Mouse (Mus musculus) liver, embryonic 13.5 days (tissue): ENCODE data around the gene B4galt5. TPM values are rescaled to one million over a fixed set of nuclear protein-coding genes. Genes with fewer than 3 reads are reported as not detected.
A peak's percentile ranks its signal among the peaks of the same experiment; 100 is the strongest.

Experiments used
- ATAC-seq: fragments of 200-750 bp; cut with Nextera tagmentation; 2 replicates; pipeline ENCODE4 v1.8.0; 2017; ENCODE audit warnings: low read depth, mild to moderate bottlenecking, moderate number of reproducible peaks, moderate library complexity
- DNase-seq: peaks from one replicate; pipeline ENCODE4 v3.0.0; 2022
- H3K27ac ChIP-seq: fragments of 300-500 bp; sonication (generic); 2 replicates; pipeline ENCODE4 v1.5.1; 2015; ENCODE audit warnings: moderate library complexity, mild to moderate bottlenecking, inconsistent platforms
- H3K27me3 ChIP-seq: fragments of 300-500 bp; sonication (generic); 2 replicates; pipeline ENCODE4 v1.6.1; 2015; ENCODE audit warnings: mild to moderate bottlenecking, inconsistent platforms
- H3K36me3 ChIP-seq: fragments of 300-500 bp; sonication (generic); 2 replicates; pipeline ENCODE4 v1.6.1; 2015; ENCODE audit warnings: mild to moderate bottlenecking, inconsistent platforms
- H3K4me1 ChIP-seq: fragments of 300-500 bp; sonication (generic); replicated peaks from 2 replicates; pipeline ENCODE4 v1.6.1; 2015; ENCODE audit warnings: inconsistent platforms
- H3K4me2 ChIP-seq: fragments of 300-500 bp; sonication (generic); 2 replicates; pipeline ENCODE4 v1.6.1; 2015; ENCODE audit warnings: inconsistent platforms, mild to moderate bottlenecking, moderate library complexity
- H3K4me3 ChIP-seq: fragments of 300-500 bp; sonication (generic); replicated peaks from 2 replicates; pipeline ENCODE4 v1.5.1; 2015; ENCODE audit warnings: mild to moderate bottlenecking, inconsistent platforms
- H3K9ac ChIP-seq: fragments of 300-500 bp; sonication (generic); 2 replicates; pipeline ENCODE4 v1.6.1; 2015; ENCODE audit warnings: mild to moderate bottlenecking, inconsistent platforms
- H3K9me3 ChIP-seq: fragments of 300-500 bp; sonication (generic); replicated peaks from 2 replicates; pipeline ENCODE4 v1.6.1; 2016; ENCODE audit warnings: inconsistent platforms
- WGBS: fragments of 180-500 bp; shearing (Covaris S2); methylation state at CpG from one replicate; pipeline ENCODE4 v1.1.7; 2015; ENCODE audit not compliant: insufficient replicate concordance; 5-methylcytosine and 5-hydroxymethylcytosine counted together
- polyA plus RNA-seq: library from polyadenylated mRNA; unstranded; fragments of >200 nt; fragmentation: Nextera tagmentation; extraction: Ambion mirVana; gene quantifications from 2 replicates; pipeline ENCODE4 v1.2.1, GENCODE M21; 2015

Gene B4galt5
- polyA plus RNA-seq, 1 experiment from 2014 or later, result 3.2 TPM

DNA sequence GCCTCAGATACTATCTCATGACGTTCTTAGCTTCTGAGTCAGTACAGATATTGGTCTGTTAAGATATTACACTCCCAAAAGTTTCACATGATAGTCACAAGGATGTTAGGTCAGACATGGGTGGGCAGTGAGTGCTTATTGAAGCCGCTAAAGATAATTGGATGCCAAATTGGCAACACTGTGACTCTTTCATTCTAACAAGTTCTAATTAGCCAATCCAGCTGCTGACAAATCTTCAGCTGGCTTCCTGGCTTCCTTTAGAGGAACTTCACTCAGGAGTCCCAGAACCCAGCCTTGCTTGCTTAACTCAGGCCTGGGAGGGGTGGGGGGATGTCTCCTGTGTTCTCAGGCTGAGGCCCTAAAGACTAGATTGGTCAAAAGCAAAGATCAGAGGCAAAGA is 9.5 kb upstream of the B4galt5 start:
- DNase-seq, result no peak
- H3K9ac ChIP-seq, result no peak overlapping the region
- no peak for ATAC-seq
- H3K9me3 ChIP-seq, result no peaks in the 10 kb centered on the region
- H3K36me3 ChIP-seq, result no peaks in the 10 kb centered on the region
- H3K4me2 ChIP-seq, result no peak overlapping the region
- H3K4me1 ChIP-seq, result 0 out of 2 replicates have a peak, but pooled peaks cover 3% of the 10 kb centered on the region
- WGBS, result 47% methylated on average over 2 of the region's 2 CpGs
- H3K4me3 ChIP-seq, result no peak overlapping the region
- no peak overlapping the region for H3K27ac ChIP-seq
- H3K27me3 ChIP-seq, result no peaks in the 10 kb centered on the region; the same call in 1 of the 2 replicates

DNA sequence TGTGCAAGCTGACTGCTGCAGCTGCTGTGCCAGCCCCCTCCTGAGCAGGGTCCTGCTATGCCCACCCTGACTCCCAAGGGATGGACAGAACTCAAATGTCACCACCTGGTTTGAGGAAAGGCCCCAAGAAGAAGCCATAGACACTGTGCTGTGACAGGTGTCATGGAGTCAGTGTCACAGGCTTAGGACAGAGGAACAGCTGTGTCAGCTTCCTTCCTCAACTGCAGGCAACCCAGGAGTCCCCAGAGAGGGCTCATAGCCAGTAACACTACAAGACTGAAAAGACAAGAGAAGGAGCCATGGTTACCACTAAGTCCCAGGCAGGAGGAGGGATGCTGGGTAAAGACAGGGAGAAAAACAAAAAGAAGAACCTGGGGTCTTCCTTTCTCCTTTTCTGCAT is 7.9 kb upstream of the B4galt5 start:
- Histone ChIP-seq H3K27ac (no peak overlapping the region), H3K4me1 (peaks cover 14% of the 10 kb centered on the region; the same call in 1 of the 2 replicates), H3K27me3 (peaks cover 1% of the 10 kb centered on the region; the same call in 1 of the 2 replicates), H3K4me2 (no peak overlapping the region), H3K36me3 (no peaks in the 10 kb centered on the region), H3K9ac (no peak overlapping the region), H3K4me3 (no peak overlapping the region), H3K9me3 (no peaks in the 10 kb centered on the region)
- DNase-seq, result no peak
- ATAC-seq, result no peak

DNA sequence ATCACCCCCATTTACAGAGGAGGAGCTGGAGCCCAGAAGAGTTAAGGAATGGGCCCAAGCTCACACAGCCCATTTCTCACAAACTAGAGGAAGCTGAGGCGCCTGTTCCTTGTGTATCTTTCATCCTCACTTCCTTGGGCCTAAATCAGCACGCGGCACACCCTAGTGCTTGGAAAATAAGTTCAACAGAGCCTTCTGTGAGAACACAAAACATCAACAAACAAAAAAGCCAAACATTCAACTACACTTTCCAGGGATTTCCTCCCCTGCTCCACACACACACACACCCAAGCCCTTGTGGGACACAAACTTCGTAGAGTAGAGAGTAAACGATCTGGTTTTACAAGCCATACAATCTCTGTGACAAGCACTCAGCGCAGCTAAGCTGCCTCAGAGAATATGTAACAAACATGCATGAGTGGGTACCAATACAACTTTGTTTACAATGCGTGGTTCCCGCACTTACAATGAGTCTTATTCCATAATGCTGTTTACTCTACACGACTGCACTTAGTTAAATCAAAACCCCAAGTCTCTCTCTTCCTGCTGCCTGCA is 5.7 kb upstream of the B4galt5 start:
- 70% methylated on average over 9 of the region's 9 CpGs for WGBS
- ATAC-seq (no peak), DNase-seq (no peak)
- Histone ChIP-seq H3K36me3 (no peaks in the 10 kb centered on the region), H3K4me1 (peaks cover 32% of the 10 kb centered on the region), H3K4me2 (no peak overlapping the region), H3K4me3 (no peak overlapping the region), H3K9me3 (no peaks in the 10 kb centered on the region), H3K27ac (no peak overlapping the region), H3K9ac (no peak overlapping the region), H3K27me3 (peaks cover 22% of the 10 kb centered on the region)

DNA sequence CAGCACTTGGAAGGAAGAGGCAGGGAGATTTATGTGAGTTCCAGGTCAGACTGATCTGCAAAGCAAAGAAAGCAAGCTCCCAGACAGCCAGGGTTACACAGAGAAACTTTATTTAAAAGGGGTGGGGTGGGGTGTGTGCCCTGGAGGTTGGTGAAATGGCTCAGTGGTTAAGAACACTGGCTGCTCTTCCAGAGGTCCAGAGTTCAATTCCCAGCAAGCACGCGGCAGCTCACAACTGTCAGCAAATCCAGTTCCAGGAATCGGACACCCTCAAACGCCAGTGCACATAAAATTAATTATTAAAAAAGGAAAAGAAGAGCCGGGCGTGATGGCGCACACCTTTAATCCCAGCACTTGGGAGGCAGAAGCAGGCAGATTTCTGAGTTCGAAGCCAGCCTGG is 5.1 kb upstream of the B4galt5 start:
- Histone ChIP-seq H3K4me2 (no peak overlapping the region), H3K36me3 (no peaks in the 10 kb centered on the region), H3K4me1 (peaks cover 33% of the 10 kb centered on the region), H3K27me3 (peaks cover 22% of the 10 kb centered on the region), H3K9ac (no peak overlapping the region; the same call in 1 of the 2 replicates), H3K27ac (no peak overlapping the region), H3K9me3 (no peaks in the 10 kb centered on the region), H3K4me3 (no peak overlapping the region)
- no peak for ATAC-seq
- 75% methylated on average over 8 of the region's 8 CpGs for WGBS
- no peak for DNase-seq

GRCm38 (mm10) chr2:167352496-167352895 is 3.5 kb upstream of the B4galt5 start:
- WGBS, result 42% methylated on average over 6 of the region's 6 CpGs
- Histone ChIP-seq H3K4me1 (peaks cover 49% of the 10 kb centered on the region), H3K27ac (no peak overlapping the region), H3K4me3 (no peak overlapping the region), H3K36me3 (no peaks in the 10 kb centered on the region), H3K9ac (no peak overlapping the region), H3K27me3 (peaks cover 37% of the 10 kb centered on the region), H3K9me3 (no peaks in the 10 kb centered on the region), H3K4me2 (no peak overlapping the region)
- no peak for DNase-seq
- no peak for ATAC-seq

DNA sequence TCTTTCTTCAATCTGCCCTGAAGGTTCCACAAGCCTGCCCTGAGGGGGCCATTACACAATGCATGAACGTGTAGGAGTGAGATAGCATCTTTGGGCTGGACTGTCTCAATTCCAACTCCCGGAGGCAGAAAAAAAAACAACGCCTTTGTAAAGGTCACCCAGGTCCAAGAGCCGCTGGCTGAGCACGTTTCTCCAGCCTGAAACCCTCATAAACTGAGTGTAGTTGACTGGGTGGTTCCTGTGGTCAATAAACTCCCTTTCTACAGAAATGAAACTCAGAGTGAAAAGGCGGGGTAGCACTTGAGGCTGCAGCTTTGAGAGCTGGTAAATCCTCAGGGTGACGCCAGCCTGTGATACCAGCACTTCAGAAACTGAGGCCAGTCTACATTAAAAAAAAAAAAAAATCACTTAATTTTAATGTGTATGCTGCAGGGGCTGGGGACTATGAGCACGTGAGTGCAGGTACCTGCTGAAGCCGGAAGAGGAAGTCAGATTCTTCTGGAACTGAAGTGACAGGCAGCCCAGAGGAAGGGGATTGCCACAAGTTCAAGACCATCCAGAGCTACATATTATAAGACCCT is 2.5 kb upstream of the B4galt5 start:
- H3K9ac ChIP-seq, result no peak overlapping the region
- H3K9me3 ChIP-seq, result no peaks in the 10 kb centered on the region
- no peak overlapping the region for H3K27ac ChIP-seq
- H3K4me3 ChIP-seq, result no peak overlapping the region
- H3K27me3 ChIP-seq, result peaks cover 47% of the 10 kb centered on the region
- ATAC-seq (no peak), DNase-seq (no peak)
- no peaks in the 10 kb centered on the region for H3K36me3 ChIP-seq
- peaks cover 59% of the 10 kb centered on the region for H3K4me1 ChIP-seq
- H3K4me2 ChIP-seq, result no peak overlapping the region
- 23% methylated on average over 9 of the region's 9 CpGs for WGBS

- H3K27me3 ChIP-seq, result peaks cover 60% of the 10 kb centered on the region
- 30% methylated on average over 8 of the region's 8 CpGs for WGBS
- no peak overlapping the region for H3K9ac ChIP-seq
- no peaks in the 10 kb centered on the region for H3K9me3 ChIP-seq
- H3K4me3 ChIP-seq, result 0 out of 2 replicates have a peak overlapping the region, but pooled peaks have one; percentile 77
- ATAC-seq (no peak), DNase-seq (no peak)
- peak overlapping the region; percentile 97 for H3K4me2 ChIP-seq
- no peak overlapping the region for H3K27ac ChIP-seq
- peaks cover 72% of the 10 kb centered on the region for H3K4me1 ChIP-seq
- no peaks in the 10 kb centered on the region for H3K36me3 ChIP-seq
Measured at GRCm38 (mm10) chr2:167350126-167350650, 1.2 kb upstream of the B4galt5 start.

DNA sequence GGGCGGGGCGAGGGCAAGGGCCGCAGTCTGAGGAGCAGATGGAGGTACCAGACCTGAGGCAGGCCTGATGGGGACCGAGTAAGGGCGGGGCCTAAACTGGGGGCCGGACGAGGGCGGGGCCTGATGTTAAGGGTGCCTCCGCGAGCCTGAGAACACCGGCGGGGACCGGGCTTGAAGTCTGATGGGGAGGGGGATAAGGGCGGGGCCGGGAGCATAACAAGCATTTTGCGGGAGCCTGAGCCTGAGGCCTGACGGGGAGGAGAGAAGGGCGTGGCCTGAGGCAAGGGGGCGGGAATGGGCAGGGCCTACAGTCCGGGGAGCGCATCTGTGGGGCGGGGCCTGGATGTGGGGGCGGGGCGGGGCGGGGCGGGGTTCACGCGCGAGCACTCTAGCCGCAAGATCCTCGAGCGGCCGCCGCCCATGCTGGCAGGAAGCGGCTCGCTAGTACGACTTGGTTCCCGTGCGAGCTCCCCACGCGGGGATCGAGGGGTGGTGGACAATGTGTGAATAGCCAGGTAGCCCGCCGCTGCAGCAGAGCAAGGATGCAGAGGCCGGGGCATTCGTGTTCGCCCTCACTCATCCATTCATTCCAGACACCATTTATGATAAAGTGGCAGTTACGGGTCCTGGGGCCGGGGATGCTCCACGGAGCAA is 427 bp upstream of the B4galt5 start:
- H3K4me1 ChIP-seq, result peaks cover 80% of the 10 kb centered on the region

DNA sequence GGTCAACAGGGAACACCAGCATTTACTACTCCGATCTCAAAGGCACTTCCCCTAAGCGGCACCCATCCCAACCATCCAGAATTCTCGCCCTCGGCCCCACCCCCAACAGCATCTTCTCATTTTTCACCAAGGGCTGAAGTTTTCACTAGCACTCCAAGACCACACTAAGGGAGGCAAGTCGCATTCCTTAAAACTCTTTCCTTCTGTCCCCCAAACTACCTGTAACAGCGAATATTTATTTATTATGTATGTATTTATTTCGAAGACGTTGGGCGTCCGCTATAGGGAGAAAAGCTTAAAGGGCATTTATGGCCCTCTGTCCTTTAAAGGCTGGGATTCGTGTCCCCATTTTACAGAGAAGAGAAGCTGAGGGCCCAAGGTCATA is 1.0 kb downstream of the B4galt5 start:
- DNase-seq (no peak), ATAC-seq (no peak)
- H3K4me2 ChIP-seq, result peak overlapping the region; percentile 97
- no peaks in the 10 kb centered on the region for H3K36me3 ChIP-seq
- WGBS, result 9% methylated on average over 11 of the region's 11 CpGs
- H3K9ac ChIP-seq, result peak overlapping the region; percentile 89
- H3K27ac ChIP-seq, result peak overlapping the region; percentile 77; the same call in 1 of the 2 replicates
- no peaks in the 10 kb centered on the region for H3K9me3 ChIP-seq
- peak overlapping the region; percentile 77 for H3K4me3 ChIP-seq
- peaks cover 65% of the 10 kb centered on the region for H3K27me3 ChIP-seq
- peaks cover 90% of the 10 kb centered on the region for H3K4me1 ChIP-seq

More for the DNA sequence above, 427 bp upstream of the B4galt5 start:
- Histone ChIP-seq H3K27ac (peak overlapping the region; percentile 77; the same call in 1 of the 2 replicates), H3K4me2 (peak overlapping the region; percentile 97), H3K27me3 (peaks cover 65% of the 10 kb centered on the region), H3K4me3 (peak overlapping the region; percentile 77), H3K36me3 (no peaks in the 10 kb centered on the region), H3K9me3 (no peaks in the 10 kb centered on the region), H3K9ac (peak overlapping the region; percentile 89)
- DNase-seq (peak; percentile 90), ATAC-seq (peak; percentile 93)
- 1% methylated on average over 48 of the region's 50 CpGs for WGBS

DNA sequence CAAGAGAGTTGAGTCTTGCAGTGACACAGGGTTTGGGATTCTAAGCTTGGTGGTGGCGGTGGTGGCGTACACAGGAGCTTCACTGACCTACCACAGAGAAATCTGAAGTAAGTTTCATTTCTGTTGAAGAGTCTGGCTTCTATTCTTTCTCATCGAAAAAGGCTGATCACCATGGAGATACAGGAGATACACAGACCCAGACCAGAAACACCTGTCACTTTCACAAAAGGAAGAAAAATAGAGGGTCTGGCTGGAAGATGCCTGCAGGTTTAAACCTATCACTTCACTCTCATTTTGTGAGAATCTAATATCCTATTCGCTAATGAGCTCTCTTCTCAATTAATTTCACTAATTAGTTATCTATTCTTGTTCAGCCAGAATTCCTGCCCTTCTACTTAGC is 1.6 kb downstream of the B4galt5 start:
- Histone ChIP-seq H3K36me3 (no peaks in the 10 kb centered on the region), H3K27me3 (peaks cover 65% of the 10 kb centered on the region), H3K4me2 (peak overlapping the region; percentile 97), H3K4me3 (peak overlapping the region; percentile 77), H3K4me1 (peaks cover 90% of the 10 kb centered on the region), H3K9me3 (no peaks in the 10 kb centered on the region), H3K9ac (no peak overlapping the region), H3K27ac (no peak overlapping the region)
- DNase-seq (no peak), ATAC-seq (no peak)
- WGBS, result 74% methylated on average over 4 of the region's 4 CpGs

- H3K4me2 ChIP-seq, result peak overlapping the region; percentile 70
- H3K4me3 ChIP-seq, result no peak overlapping the region
- H3K4me1 ChIP-seq, result peaks cover 89% of the 10 kb centered on the region
- no peaks in the 10 kb centered on the region for H3K36me3 ChIP-seq
- WGBS, result 42% methylated on average over 7 of the region's 7 CpGs
- peak overlapping the region; percentile 7; the same call in 1 of the 2 replicates for H3K27ac ChIP-seq
- no peak for DNase-seq
- H3K9ac ChIP-seq, result 0 out of 2 replicates have a peak overlapping the region, but pooled peaks have one; percentile 5
- H3K9me3 ChIP-seq, result no peaks in the 10 kb centered on the region
- peaks cover 53% of the 10 kb centered on the region for H3K27me3 ChIP-seq
- no peak for ATAC-seq
Measured at GRCm38 (mm10) chr2:167345508-167346164, 3.3 kb downstream of the B4galt5 start.
